Mouse (Mus musculus): ENCODE measurements around the gene Chrd.
A peak's percentile ranks its signal among the peaks of the same experiment; 100 is the strongest.

The Chrd gene

GRCm38 (mm10) chr16:20710810-20711209 lies 22.1 kb upstream of the Chrd start:
- DNase-seq = no peak

- no peak for DNase-seq
These were observed 20.7 kb upstream of the Chrd start for GRCm38 (mm10) chr16:20712190-20712589.

GRCm38 (mm10) chr16:20712889-20713288 lies 20.0 kb upstream of the Chrd start:
- DNase-seq = no peak

GRCm38 (mm10) chr16:20714307-20715080 lies 18.4 kb upstream of the Chrd start:
- no peak for DNase-seq

- DNase-seq = no peak
These were observed 17.8 kb upstream of the Chrd start for GRCm38 (mm10) chr16:20715161-20715560.

GRCm38 (mm10) chr16:20715566-20715965 lies 17.4 kb upstream of the Chrd start:
- no peak for DNase-seq

- DNase-seq = peak; percentile 91
These were observed 16.7 kb upstream of the Chrd start for GRCm38 (mm10) chr16:20715976-20716840.

- DNase-seq = no peak
These were observed 16.1 kb upstream of the Chrd start for GRCm38 (mm10) chr16:20716841-20717180.

GRCm38 (mm10) chr16:20717181-20717977 lies 15.5 kb upstream of the Chrd start, which contains the start of the genes Polr2h and Clcn2:
TSS of gene Polr2h (plus strand) at chr16:20717665.
TSS of gene Clcn2 (minus strand) at chr16:20717746.
- peak; percentile 98 for DNase-seq

GRCm38 (mm10) chr16:20717978-20718670 lies 14.8 kb upstream of the Chrd start:
- no peak for DNase-seq

- no peak for DNase-seq
These were observed 11.1 kb upstream of the Chrd start for GRCm38 (mm10) chr16:20721808-20722207.

- no peak for DNase-seq
These were observed 10.2 kb upstream of the Chrd start for GRCm38 (mm10) chr16:20722736-20723135.

- DNase-seq = no peak
These were observed 9.7 kb upstream of the Chrd start for GRCm38 (mm10) chr16:20723247-20723646.

- DNase-seq = peak; percentile 66
These were observed 8.6 kb upstream of the Chrd start for GRCm38 (mm10) chr16:20724338-20724748.

GRCm38 (mm10) chr16:20725321-20725720 lies 7.6 kb upstream of the Chrd start:
- no peak for DNase-seq

- DNase-seq = no peak
These were observed 7.2 kb upstream of the Chrd start for GRCm38 (mm10) chr16:20725750-20726149.

GRCm38 (mm10) chr16:20726384-20726783 lies 6.5 kb upstream of the Chrd start:
- no peak for DNase-seq

- DNase-seq = peak; percentile 77
These were observed 2.6 kb upstream of the Chrd start for GRCm38 (mm10) chr16:20730293-20730711.

GRCm38 (mm10) chr16:20731688-20732087 lies 1.2 kb upstream of the Chrd start:
- no peak for DNase-seq

GRCm38 (mm10) chr16:20732251-20732924 lies 539 bp upstream of the Chrd start:
- DNase-seq = peak; percentile 13

Data from kidney, adult 18-20 months (tissue).